Mouse (Mus musculus): ENCODE measurements around the gene Nsf. TPM values are rescaled to one million over a fixed set of nuclear protein-coding genes. Genes with fewer than 3 reads are reported as not detected.

Gene Nsf
- polyA plus RNA-seq, 1 experiment from 2014 or later, result 128 TPM

- no peaks in the 10 kb centered on the region for H3K9me3 ChIP-seq (ENCODE audit: control insufficient read depth, low read length)
- 42% methylated on average over 3 of the region's 3 CpGs for WGBS
Measured at GRCm38 (mm10) chr11:103814808-103815207, 139.0 kb downstream of the Nsf start.

DNA sequence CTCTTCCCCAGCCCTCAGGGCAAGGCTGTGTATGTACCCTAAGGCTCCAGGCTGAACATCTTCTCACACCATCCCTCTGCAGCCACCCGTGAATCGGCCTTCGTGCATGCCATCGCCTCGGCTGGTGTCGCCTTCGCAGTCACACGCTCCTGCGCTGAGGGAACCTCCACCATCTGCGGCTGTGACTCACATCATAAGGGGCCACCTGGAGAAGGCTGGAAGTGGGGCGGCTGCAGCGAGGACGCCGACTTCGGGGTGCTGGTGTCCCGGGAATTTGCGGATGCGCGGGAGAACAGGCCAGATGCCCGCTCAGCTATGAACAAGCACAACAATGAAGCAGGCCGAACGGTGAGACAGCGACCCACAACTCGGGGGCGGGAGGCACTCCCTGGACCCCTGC is 142.6 kb downstream of the Nsf start:
- ATAC-seq, result no peak

More at GRCm38 (mm10) chr11:103814808-103815207, 139.0 kb downstream of the Nsf start:
- peaks cover 25% of the 10 kb centered on the region for H3K27me3 ChIP-seq (replicated peaks; ENCODE audit: control insufficient read depth, insufficient read depth, low read length)
- H3K4me1 ChIP-seq (replicated peaks; ENCODE audit: control insufficient read depth, insufficient read depth, low read length), result peaks cover 8% of the 10 kb centered on the region
- no peaks in the 10 kb centered on the region for H3K36me3 ChIP-seq (ENCODE audit: control insufficient read depth, insufficient read depth)
- no peak for ATAC-seq
- H3K9ac ChIP-seq (replicated peaks; ENCODE audit: low read depth, low read length), result no peak overlapping the region
- H3K4me3 ChIP-seq (replicated peaks; ENCODE audit: low read length), result no peak overlapping the region
- no peak overlapping the region for H3K4me2 ChIP-seq (ENCODE audit: low read length)
- H3K27ac ChIP-seq (ENCODE audit: low read length), result no peak overlapping the region

DNA sequence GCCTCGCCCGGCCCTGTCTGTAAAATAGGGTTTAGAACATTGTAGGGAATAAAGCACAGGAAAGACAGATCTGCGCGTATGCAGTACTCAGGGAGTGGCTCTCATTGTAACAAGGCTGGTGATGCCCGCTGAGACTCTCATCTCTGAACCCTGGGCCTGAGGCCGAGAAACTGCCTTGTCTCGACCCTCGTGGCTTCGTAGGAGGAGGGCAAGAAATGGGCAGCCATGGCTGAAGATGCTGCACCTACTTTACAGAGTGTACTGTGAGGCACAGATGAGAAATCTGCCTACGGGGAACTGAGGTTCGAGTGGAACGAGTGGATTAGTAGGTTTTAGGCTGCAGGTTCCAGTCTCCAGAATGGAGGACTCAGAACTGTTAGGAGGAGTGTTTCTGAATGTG is 143.2 kb downstream of the Nsf start:
- H3K4me1 ChIP-seq (replicated peaks; ENCODE audit: control insufficient read depth, insufficient read depth, low read length), result peaks cover 27% of the 10 kb centered on the region
- no peaks in the 10 kb centered on the region for H3K36me3 ChIP-seq (ENCODE audit: control insufficient read depth, insufficient read depth)
- H3K27me3 ChIP-seq (replicated peaks; ENCODE audit: control insufficient read depth, insufficient read depth, low read length), result peaks cover 31% of the 10 kb centered on the region
- no peak overlapping the region; the same call in 1 of the 2 replicates for H3K27ac ChIP-seq (ENCODE audit: low read length)
- H3K4me3 ChIP-seq (replicated peaks; ENCODE audit: low read length), result peak overlapping the region; percentile 58
- H3K4me2 ChIP-seq (ENCODE audit: low read length), result peak overlapping the region; percentile 92
- H3K9ac ChIP-seq (replicated peaks; ENCODE audit: low read depth, low read length), result peak overlapping the region; percentile 87
- 13% methylated on average over 12 of the region's 12 CpGs for WGBS
- peak; percentile 8; the same call in 1 of the 2 replicates for ATAC-seq
- H3K9me3 ChIP-seq (ENCODE audit: control insufficient read depth, low read length), result no peaks in the 10 kb centered on the region

More for the DNA sequence above, 142.6 kb downstream of the Nsf start:
- H3K4me2 ChIP-seq (ENCODE audit: low read length), result no peak overlapping the region
- H3K27me3 ChIP-seq (replicated peaks; ENCODE audit: control insufficient read depth, insufficient read depth, low read length), result peaks cover 31% of the 10 kb centered on the region
- H3K9me3 ChIP-seq (ENCODE audit: control insufficient read depth, low read length), result no peaks in the 10 kb centered on the region
- no peak overlapping the region for H3K27ac ChIP-seq (ENCODE audit: low read length)
- 30% methylated on average over 25 of the region's 25 CpGs for WGBS
- H3K4me3 ChIP-seq (replicated peaks; ENCODE audit: low read length), result no peak overlapping the region
- no peaks in the 10 kb centered on the region for H3K36me3 ChIP-seq (ENCODE audit: control insufficient read depth, insufficient read depth)
- peaks cover 27% of the 10 kb centered on the region for H3K4me1 ChIP-seq (replicated peaks; ENCODE audit: control insufficient read depth, insufficient read depth, low read length)
- no peak overlapping the region; the same call in 1 of the 2 replicates for H3K9ac ChIP-seq (replicated peaks; ENCODE audit: low read depth, low read length)

DNA sequence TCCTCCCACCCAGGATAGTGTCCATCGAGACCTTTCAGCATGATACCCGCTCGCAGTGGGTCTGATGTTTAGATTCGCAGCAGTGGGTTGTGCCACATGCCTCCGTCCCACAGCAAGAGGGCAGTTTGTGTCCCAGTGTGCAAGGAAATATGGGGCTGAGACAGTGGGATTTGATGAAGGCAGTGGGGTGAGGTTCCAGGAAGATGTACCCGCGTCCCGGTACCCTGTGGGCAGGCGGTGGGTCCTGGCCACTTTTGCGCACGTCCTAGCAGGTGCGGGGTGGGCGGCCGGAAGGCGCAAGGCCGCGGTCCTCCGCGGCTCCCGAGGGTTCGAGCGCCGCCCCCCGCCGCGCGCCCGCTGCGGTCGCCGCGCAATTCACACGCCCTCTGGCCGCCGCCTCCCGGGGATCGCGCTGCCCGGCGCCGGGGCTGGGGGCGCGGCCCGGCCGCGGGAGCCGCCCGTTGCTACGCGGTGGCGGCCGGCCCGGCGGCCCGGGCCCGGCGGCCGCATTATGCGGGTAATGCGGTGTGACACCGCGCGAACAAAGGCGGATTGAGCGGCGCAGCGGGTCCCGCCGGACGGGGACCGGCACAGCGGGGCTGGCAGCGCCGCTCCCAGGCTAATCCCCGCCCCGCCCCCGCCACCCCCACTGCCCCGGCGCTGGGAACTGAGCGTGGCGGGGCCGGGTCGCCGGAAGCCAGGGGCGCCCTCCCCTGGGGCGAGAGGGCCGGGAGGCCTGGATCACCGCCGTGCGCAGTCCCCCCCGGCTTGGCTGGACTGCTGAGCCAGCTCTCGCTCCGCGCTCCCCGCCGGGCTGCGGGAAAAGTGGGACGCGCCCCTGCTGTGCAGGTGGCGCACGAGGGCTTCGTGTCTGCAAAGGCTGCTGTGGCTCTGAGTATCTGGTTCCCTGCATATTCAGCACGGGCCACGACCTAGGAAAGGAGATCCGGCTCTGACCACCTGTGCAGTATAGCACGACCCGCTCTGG is 144.0 kb downstream of the Nsf start:
- H3K9me3 ChIP-seq (ENCODE audit: control insufficient read depth, low read length), result no peaks in the 10 kb centered on the region
- peak; percentile 65 for ATAC-seq
- peak overlapping the region; percentile 92 for H3K4me2 ChIP-seq (ENCODE audit: low read length)
- H3K27ac ChIP-seq (ENCODE audit: low read length), result peak overlapping the region; percentile 29
- peak overlapping the region; percentile 87 for H3K9ac ChIP-seq (replicated peaks; ENCODE audit: low read depth, low read length)
- WGBS, result under 1% methylated on average over 91 of the region's 107 CpGs
- peaks cover 27% of the 10 kb centered on the region for H3K4me1 ChIP-seq (replicated peaks; ENCODE audit: control insufficient read depth, insufficient read depth, low read length)
- no peaks in the 10 kb centered on the region for H3K36me3 ChIP-seq (ENCODE audit: control insufficient read depth, insufficient read depth)
- H3K27me3 ChIP-seq (replicated peaks; ENCODE audit: control insufficient read depth, insufficient read depth, low read length), result peaks cover 29% of the 10 kb centered on the region
- H3K4me3 ChIP-seq (replicated peaks; ENCODE audit: low read length), result peak overlapping the region; percentile 58

DNA sequence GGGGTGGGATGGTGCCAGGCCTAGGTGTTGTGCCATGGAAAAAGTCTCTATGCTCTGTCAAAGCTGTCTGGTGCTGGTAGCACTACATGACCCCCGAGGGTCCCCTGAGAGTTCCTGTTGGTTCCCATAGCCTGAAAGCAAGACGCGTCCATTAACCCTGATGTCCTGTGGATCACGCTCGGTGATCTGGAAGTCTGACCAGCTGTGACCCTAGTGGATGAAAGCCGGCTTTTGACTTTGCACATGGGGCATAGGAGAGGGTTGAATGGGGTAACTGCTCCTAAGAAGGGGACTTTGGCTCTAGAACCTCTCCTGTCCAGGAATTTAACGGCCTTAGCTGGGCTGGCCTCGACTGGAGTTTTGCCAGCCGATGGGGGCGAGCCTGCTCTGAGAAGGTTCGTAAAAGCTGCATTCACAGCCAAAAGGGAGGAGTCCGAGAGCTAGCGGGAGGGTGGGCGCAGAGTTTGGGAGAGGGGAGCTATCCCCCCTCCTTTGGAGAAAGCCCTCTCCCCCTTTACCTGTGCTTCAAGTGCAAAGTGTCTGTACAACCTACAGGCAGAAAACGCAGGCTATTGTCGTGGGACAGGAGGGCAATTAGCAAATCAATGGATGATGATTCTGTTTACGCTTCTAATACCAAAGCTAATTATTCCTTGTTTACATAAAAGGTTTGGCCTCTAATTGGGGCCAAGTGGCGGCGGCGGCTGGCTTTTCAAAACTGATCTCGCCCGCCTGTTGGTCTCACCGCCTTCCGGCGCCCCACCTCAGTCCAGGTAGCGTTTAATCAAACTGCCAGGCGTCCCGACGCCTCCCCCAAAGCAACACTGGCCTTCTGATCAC is 144.9 kb downstream of the Nsf start:
- ATAC-seq, result no peak
- H3K27ac ChIP-seq (ENCODE audit: low read length), result no peak overlapping the region
- peaks cover 29% of the 10 kb centered on the region for H3K27me3 ChIP-seq (replicated peaks; ENCODE audit: control insufficient read depth, insufficient read depth, low read length)

DNA sequence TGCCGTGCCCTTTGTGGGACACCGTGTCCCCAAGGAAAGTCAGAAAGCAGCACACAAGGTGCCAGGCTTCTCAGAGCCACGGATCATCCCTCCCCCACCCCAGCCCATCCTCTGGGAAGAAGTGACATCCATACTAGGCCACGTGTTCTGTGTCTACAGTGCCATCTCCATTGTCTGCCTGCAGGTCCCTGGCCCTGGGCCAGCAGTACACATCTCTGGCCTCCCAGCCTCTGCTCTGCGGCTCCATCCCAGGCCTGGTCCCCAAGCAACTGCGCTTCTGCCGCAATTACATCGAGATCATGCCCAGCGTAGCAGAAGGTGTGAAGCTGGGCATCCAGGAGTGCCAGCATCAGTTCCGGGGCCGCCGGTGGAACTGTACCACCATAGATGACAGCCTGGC is 145.9 kb downstream of the Nsf start:
- H3K9ac ChIP-seq (replicated peaks; ENCODE audit: low read depth, low read length), result no peak overlapping the region
- H3K4me2 ChIP-seq (ENCODE audit: low read length), result peak overlapping the region; percentile 7; the same call in 1 of the 2 replicates
- WGBS, result 30% methylated on average over 12 of the region's 12 CpGs
- H3K27me3 ChIP-seq (replicated peaks; ENCODE audit: control insufficient read depth, insufficient read depth, low read length), result peaks cover 29% of the 10 kb centered on the region
- H3K4me3 ChIP-seq (replicated peaks; ENCODE audit: low read length), result peak overlapping the region; percentile 7
- ATAC-seq, result peak; percentile 49
- H3K4me1 ChIP-seq (replicated peaks; ENCODE audit: control insufficient read depth, insufficient read depth, low read length), result peaks cover 27% of the 10 kb centered on the region
- H3K9me3 ChIP-seq (ENCODE audit: control insufficient read depth, low read length), result no peaks in the 10 kb centered on the region
- H3K27ac ChIP-seq (ENCODE audit: low read length), result no peak overlapping the region
- H3K36me3 ChIP-seq (ENCODE audit: control insufficient read depth, insufficient read depth), result no peaks in the 10 kb centered on the region

More for the DNA sequence above, 144.9 kb downstream of the Nsf start:
- Histone ChIP-seq H3K4me2 (ENCODE audit: low read length) (peak overlapping the region; percentile 92), H3K9me3 (ENCODE audit: control insufficient read depth, low read length) (no peaks in the 10 kb centered on the region), H3K36me3 (ENCODE audit: control insufficient read depth, insufficient read depth) (no peaks in the 10 kb centered on the region), H3K4me3 (replicated peaks; ENCODE audit: low read length) (peak overlapping the region; percentile 58), H3K9ac (replicated peaks; ENCODE audit: low read depth, low read length) (peak overlapping the region; percentile 87), H3K4me1 (replicated peaks; ENCODE audit: control insufficient read depth, insufficient read depth, low read length) (peaks cover 27% of the 10 kb centered on the region)
- WGBS, result 3% methylated on average over 29 of the region's 29 CpGs

DNA sequence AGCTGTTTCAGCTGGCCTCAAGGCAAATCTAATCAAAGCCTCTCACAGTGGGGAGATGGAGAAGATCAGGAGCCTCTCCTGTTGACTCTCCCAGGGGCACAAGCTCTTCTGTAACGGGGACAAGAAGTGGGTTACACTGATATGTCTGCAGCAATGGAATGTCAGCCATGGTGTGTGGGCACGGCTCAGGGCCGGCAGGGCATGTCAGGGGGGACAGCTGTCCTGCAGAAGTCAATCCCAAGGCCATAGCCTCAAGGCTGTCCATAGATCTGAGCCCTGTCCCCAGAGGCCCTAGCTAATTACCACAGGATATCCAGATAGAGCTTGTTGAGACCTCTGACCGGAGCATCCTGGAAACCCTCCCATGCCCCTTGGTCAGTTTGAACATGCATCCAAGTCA is 149.1 kb downstream of the Nsf start:
- WGBS, result 88% methylated on average over 4 of the region's 4 CpGs
- Histone ChIP-seq H3K4me2 (ENCODE audit: low read length) (no peak overlapping the region), H3K27me3 (replicated peaks; ENCODE audit: control insufficient read depth, insufficient read depth, low read length) (0 out of 2 replicates have a peak, but pooled peaks cover 6% of the 10 kb centered on the region), H3K4me1 (replicated peaks; ENCODE audit: control insufficient read depth, insufficient read depth, low read length) (peaks cover 18% of the 10 kb centered on the region), H3K4me3 (replicated peaks; ENCODE audit: low read length) (no peak overlapping the region), H3K36me3 (ENCODE audit: control insufficient read depth, insufficient read depth) (no peaks in the 10 kb centered on the region), H3K9me3 (ENCODE audit: control insufficient read depth, low read length) (no peaks in the 10 kb centered on the region), H3K9ac (replicated peaks; ENCODE audit: low read depth, low read length) (no peak overlapping the region), H3K27ac (ENCODE audit: low read length) (no peak overlapping the region)
- ATAC-seq, result no peak

GRCm38 (mm10) chr11:103804126-103804525 is 149.7 kb downstream of the Nsf start:
- Histone ChIP-seq H3K4me2 (ENCODE audit: low read length) (no peak overlapping the region), H3K4me1 (replicated peaks; ENCODE audit: control insufficient read depth, insufficient read depth, low read length) (peaks cover 12% of the 10 kb centered on the region), H3K27me3 (replicated peaks; ENCODE audit: control insufficient read depth, insufficient read depth, low read length) (0 out of 2 replicates have a peak, but pooled peaks cover 6% of the 10 kb centered on the region), H3K27ac (ENCODE audit: low read length) (no peak overlapping the region), H3K9me3 (ENCODE audit: control insufficient read depth, low read length) (no peaks in the 10 kb centered on the region), H3K9ac (replicated peaks; ENCODE audit: low read depth, low read length) (no peak overlapping the region), H3K4me3 (replicated peaks; ENCODE audit: low read length) (no peak overlapping the region), H3K36me3 (ENCODE audit: control insufficient read depth, insufficient read depth) (no peaks in the 10 kb centered on the region)
- no peak for ATAC-seq
- 90% methylated on average over 11 of the region's 11 CpGs for WGBS

DNA sequence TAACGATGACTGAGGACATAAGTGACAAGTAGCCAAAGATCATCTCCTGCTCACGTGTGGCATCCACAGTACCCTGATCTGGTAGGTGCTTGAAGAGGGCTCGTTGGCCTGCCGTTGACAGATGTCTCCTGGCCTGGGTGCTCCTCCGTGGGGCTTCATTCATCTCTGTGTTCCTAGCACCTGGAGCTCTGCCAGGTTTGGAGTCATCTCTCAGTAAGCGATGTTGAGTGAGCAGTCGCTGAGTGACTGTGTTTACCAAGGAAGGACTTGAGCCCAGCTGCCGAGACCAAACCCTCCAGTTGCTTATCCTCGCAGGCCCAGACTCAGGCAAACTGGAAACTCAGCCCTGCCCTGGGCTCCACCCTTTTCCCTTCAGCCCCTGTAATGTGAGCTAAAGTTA is 152.7 kb downstream of the Nsf start:
- Histone ChIP-seq H3K36me3 (ENCODE audit: control insufficient read depth, insufficient read depth) (no peaks in the 10 kb centered on the region), H3K27ac (ENCODE audit: low read length) (no peak overlapping the region), H3K27me3 (replicated peaks; ENCODE audit: control insufficient read depth, insufficient read depth, low read length) (peaks cover 6% of the 10 kb centered on the region; the same call in 1 of the 2 replicates), H3K4me2 (ENCODE audit: low read length) (no peak overlapping the region), H3K4me3 (replicated peaks; ENCODE audit: low read length) (no peak overlapping the region), H3K4me1 (replicated peaks; ENCODE audit: control insufficient read depth, insufficient read depth, low read length) (no peaks in the 10 kb centered on the region), H3K9me3 (ENCODE audit: control insufficient read depth, low read length) (no peaks in the 10 kb centered on the region), H3K9ac (replicated peaks; ENCODE audit: low read depth, low read length) (no peak overlapping the region)
- WGBS, result 79% methylated on average over 9 of the region's 9 CpGs
- ATAC-seq, result no peak

All from forebrain, embryonic 16.5 days (tissue).